Mouse (Mus musculus): ENCODE measurements at regions not wholly inside any gene's neighbourhood (a gene's known extent, or its start where the extent isn't known, plus 50 kb on each side); places are given as distances from the start of the nearest gene placed in this dataset.

DNA sequence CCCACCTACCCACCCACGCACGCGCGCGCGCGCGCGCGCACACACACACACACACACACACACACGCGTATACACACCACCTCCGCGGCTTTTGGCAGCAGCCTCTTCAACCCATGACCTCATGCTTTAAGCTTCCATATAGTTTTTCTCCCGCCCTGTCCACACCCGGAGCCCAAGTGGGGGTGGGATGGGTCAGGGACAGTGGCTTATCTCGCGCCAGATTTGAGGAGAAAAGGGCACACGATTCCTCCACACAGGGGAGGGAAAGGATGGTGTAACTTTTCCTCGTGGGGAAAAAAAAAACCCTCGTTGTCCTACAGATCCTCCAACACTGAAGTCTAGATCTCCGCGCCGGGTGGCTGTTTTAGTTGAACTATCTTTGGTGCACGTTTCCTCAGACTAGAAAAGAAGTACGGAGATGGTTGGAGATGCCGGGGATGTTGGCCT lies 128.8 kb upstream of the Ubr2 start:
- Histone ChIP-seq H3K27me3 (ENCODE audit: insufficient read depth, low read length) (peaks cover 15% of the 10 kb centered on the region; the same call in 1 of the 2 replicates), H3K4me3 (replicated peaks; ENCODE audit: low read length) (peak overlapping the region; percentile 85), H3K36me3 (ENCODE audit: insufficient read depth, low read length) (no peaks in the 10 kb centered on the region), H3K9me3 (ENCODE audit: low read length) (no peaks in the 10 kb centered on the region), H3K4me1 (replicated peaks; ENCODE audit: low read depth, low read length) (peaks cover 60% of the 10 kb centered on the region)
- TF ChIP-seq POU5F1 (IDR thresholded peaks at IDR 0.05; ENCODE audit: borderline replicate concordance, low read length) (no peak), CTCF (conservative IDR thresholded peaks at IDR 0.05; ENCODE audit: low read length) (no peak), NANOG (IDR thresholded peaks at IDR 0.05; ENCODE audit: borderline replicate concordance, low read length) (no peak)

DNA sequence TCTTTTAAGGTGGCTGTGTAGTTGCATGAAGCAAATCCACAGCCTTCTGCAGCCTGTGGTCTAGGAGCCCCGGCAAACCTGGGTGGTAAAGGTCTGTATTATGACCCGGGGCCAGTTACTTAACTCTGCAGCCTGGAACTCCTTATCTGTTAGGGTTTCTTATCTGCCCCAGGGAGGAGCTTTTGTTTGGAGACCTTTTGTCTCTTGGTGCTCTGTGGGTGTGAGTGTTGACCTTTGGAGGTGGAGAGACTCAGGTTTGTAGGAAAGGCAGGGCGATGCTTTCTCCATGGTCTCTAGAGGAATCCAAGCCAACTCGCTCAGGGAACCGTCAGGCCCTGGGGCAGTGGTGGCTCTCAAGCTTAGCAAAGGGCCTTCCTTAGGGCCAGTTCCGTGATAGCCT lies 127.8 kb upstream of the Ubr2 start:
- H3K4me3 ChIP-seq (replicated peaks; ENCODE audit: low read length): peak overlapping the region; percentile 85
- H3K9me3 ChIP-seq (ENCODE audit: low read length): no peaks in the 10 kb centered on the region
- no peaks in the 10 kb centered on the region for H3K36me3 ChIP-seq (ENCODE audit: insufficient read depth, low read length)
- TF ChIP-seq POU5F1 (IDR thresholded peaks at IDR 0.05; ENCODE audit: borderline replicate concordance, low read length) (no peak), NANOG (IDR thresholded peaks at IDR 0.05; ENCODE audit: borderline replicate concordance, low read length) (no peak), CTCF (conservative IDR thresholded peaks at IDR 0.05; ENCODE audit: low read length) (no peak)
- H3K4me1 ChIP-seq (replicated peaks; ENCODE audit: low read depth, low read length): peaks cover 57% of the 10 kb centered on the region
- peaks cover 15% of the 10 kb centered on the region; the same call in 1 of the 2 replicates for H3K27me3 ChIP-seq (ENCODE audit: insufficient read depth, low read length)

DNA sequence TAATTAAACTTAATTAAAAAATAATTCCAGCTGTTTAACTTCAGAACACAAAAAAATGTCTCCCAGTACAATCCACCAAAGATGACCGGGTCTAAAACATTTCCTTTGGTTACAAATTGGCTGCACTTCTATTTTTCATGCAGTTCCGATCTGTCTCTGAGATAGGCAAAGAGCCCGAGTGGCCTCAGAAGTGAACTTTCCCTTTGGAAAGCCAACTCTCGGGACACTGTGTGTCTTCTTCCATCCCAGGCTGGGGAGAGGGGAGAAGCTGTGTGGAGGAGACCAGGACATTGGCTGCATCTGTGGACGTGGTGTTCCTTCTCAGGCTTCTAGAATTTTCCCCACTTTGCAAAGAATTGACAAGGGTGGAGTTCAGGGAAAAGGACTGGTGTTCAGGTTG lies 125.0 kb upstream of the Ubr2 start:
- Histone ChIP-seq H3K4me3 (replicated peaks; ENCODE audit: low read length) (no peak overlapping the region), H3K36me3 (ENCODE audit: insufficient read depth, low read length) (no peaks in the 10 kb centered on the region), H3K9me3 (ENCODE audit: low read length) (0 out of 2 replicates have a peak, but pooled peaks cover 4% of the 10 kb centered on the region), H3K27me3 (ENCODE audit: insufficient read depth, low read length) (peaks cover 12% of the 10 kb centered on the region; the same call in 1 of the 2 replicates), H3K4me1 (replicated peaks; ENCODE audit: low read depth, low read length) (peaks cover 45% of the 10 kb centered on the region)
- TF ChIP-seq POU5F1 (IDR thresholded peaks at IDR 0.05; ENCODE audit: borderline replicate concordance, low read length) (no peak), NANOG (IDR thresholded peaks at IDR 0.05; ENCODE audit: borderline replicate concordance, low read length) (no peak), CTCF (conservative IDR thresholded peaks at IDR 0.05; ENCODE audit: low read length) (no peak)

DNA sequence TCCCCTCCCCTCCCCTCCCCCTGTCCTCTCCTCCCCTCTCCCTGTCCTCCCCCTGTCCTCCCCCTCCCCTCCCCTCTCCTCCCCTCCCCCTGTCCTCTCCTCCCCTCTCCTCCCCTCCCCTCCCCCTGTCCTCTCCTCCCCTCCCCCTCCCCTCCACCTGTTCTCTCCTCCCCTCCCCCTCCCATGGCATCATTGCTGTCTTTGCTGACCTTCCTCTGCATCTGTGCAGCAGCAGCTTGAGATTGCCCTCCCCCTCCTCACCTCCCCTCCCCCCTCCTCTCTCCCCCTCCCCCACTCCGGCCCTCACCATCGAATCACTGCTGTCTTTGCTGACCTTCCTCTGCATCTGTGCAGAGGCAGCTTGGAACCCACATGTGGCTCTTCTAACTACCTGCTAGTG lies 123.4 kb upstream of the Ubr2 start:
- Histone ChIP-seq H3K9me3 (ENCODE audit: low read length) (0 out of 2 replicates have a peak, but pooled peaks cover 6% of the 10 kb centered on the region), H3K4me3 (replicated peaks; ENCODE audit: low read length) (no peak overlapping the region), H3K36me3 (ENCODE audit: insufficient read depth, low read length) (no peaks in the 10 kb centered on the region), H3K4me1 (replicated peaks; ENCODE audit: low read depth, low read length) (peaks cover 37% of the 10 kb centered on the region), H3K27me3 (ENCODE audit: insufficient read depth, low read length) (peaks cover 12% of the 10 kb centered on the region; the same call in 1 of the 2 replicates)
- no peak for TF ChIP-seq CTCF (conservative IDR thresholded peaks at IDR 0.05; ENCODE audit: low read length)
- no peak for TF ChIP-seq NANOG (IDR thresholded peaks at IDR 0.05; ENCODE audit: borderline replicate concordance, low read length)
- no peak for TF ChIP-seq POU5F1 (IDR thresholded peaks at IDR 0.05; ENCODE audit: borderline replicate concordance, low read length)

DNA sequence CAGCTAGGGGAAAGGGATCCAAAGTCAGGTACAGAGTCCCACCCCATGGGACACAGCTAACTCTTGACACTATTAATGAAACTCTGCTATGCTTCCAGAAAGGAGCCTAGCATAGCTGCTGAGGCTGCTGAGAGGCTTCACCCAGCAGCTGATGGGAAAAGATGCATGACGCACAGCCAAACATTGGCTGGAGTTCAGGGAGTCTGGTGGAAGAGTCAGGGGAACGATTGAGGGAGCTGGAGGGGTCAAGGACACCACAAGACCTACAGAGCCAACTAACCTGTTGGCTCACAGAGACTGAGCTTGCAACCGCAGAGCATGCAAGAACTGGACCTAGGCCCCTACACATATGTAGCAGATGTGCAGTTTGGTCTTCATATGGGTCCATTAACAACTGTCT lies 117.2 kb upstream of the Ubr2 start:
- H3K9me3 ChIP-seq (ENCODE audit: low read length): 0 out of 2 replicates have a peak, but pooled peaks cover 6% of the 10 kb centered on the region
- peaks cover 4% of the 10 kb centered on the region; the same call in 1 of the 2 replicates for H3K27me3 ChIP-seq (ENCODE audit: insufficient read depth, low read length)
- H3K4me1 ChIP-seq (replicated peaks; ENCODE audit: low read depth, low read length): peaks cover 15% of the 10 kb centered on the region
- TF ChIP-seq NANOG (IDR thresholded peaks at IDR 0.05; ENCODE audit: borderline replicate concordance, low read length) (no peak), CTCF (conservative IDR thresholded peaks at IDR 0.05; ENCODE audit: low read length) (no peak), POU5F1 (IDR thresholded peaks at IDR 0.05; ENCODE audit: borderline replicate concordance, low read length) (no peak)
- H3K4me3 ChIP-seq (replicated peaks; ENCODE audit: low read length): no peak overlapping the region
- H3K36me3 ChIP-seq (ENCODE audit: insufficient read depth, low read length): no peaks in the 10 kb centered on the region

DNA sequence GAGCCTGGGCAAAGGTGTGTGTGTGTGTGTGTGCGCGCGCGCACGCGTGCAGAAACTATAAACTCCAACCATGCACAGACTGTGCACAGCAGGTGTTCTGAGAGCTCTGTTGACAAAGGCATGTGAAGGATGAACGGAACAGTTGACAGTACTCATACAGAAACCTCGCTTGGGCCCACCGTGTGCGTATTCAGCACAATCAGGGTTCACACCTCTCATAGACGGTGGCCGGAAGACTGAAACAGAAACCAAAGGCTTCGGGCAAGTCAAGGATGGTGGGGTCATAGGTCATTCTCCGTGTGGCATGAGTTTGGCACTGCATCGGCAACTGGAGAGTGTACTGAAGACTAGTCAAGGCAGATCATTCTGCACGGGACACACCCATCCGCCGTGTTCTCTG lies 113.2 kb upstream of the Ubr2 start:
- H3K9me3 ChIP-seq (ENCODE audit: low read length): no peaks in the 10 kb centered on the region
- no peak for TF ChIP-seq POU5F1 (IDR thresholded peaks at IDR 0.05; ENCODE audit: borderline replicate concordance, low read length)
- no peak for TF ChIP-seq NANOG (IDR thresholded peaks at IDR 0.05; ENCODE audit: borderline replicate concordance, low read length)
- no peak for TF ChIP-seq CTCF (conservative IDR thresholded peaks at IDR 0.05; ENCODE audit: low read length)
- no peak overlapping the region for H3K4me3 ChIP-seq (replicated peaks; ENCODE audit: low read length)
- H3K4me1 ChIP-seq (replicated peaks; ENCODE audit: low read depth, low read length): peaks cover 18% of the 10 kb centered on the region
- peaks cover 4% of the 10 kb centered on the region; the same call in 1 of the 2 replicates for H3K27me3 ChIP-seq (ENCODE audit: insufficient read depth, low read length)
- H3K36me3 ChIP-seq (ENCODE audit: insufficient read depth, low read length): no peaks in the 10 kb centered on the region

DNA sequence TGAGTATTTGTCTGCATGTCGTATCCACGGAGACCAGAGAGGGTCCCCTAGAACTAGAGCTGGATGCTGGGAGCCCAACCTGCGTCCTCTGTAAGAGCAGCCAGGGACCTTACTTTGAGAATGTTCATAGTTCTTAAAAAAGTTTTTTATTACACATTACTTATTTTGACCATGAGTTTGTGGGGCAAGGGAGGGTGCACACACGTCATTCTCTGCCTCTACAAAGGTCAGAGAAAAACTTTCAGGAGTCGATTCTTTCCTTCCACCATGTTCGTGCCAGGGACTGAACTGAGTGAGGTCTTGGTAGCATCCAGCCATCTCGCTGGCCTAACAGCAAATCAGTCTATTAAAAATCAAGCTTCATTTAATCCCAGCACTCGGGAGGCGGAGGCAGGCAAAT lies 111.9 kb upstream of the Ubr2 start:
- Histone ChIP-seq H3K4me3 (replicated peaks; ENCODE audit: low read length) (no peak overlapping the region), H3K36me3 (ENCODE audit: insufficient read depth, low read length) (no peaks in the 10 kb centered on the region), H3K4me1 (replicated peaks; ENCODE audit: low read depth, low read length) (peaks cover 22% of the 10 kb centered on the region), H3K27me3 (ENCODE audit: insufficient read depth, low read length) (peaks cover 4% of the 10 kb centered on the region; the same call in 1 of the 2 replicates), H3K9me3 (ENCODE audit: low read length) (no peaks in the 10 kb centered on the region)
- no peak for TF ChIP-seq POU5F1 (IDR thresholded peaks at IDR 0.05; ENCODE audit: borderline replicate concordance, low read length)
- TF ChIP-seq NANOG (IDR thresholded peaks at IDR 0.05; ENCODE audit: borderline replicate concordance, low read length): no peak
- no peak for TF ChIP-seq CTCF (conservative IDR thresholded peaks at IDR 0.05; ENCODE audit: low read length)

DNA sequence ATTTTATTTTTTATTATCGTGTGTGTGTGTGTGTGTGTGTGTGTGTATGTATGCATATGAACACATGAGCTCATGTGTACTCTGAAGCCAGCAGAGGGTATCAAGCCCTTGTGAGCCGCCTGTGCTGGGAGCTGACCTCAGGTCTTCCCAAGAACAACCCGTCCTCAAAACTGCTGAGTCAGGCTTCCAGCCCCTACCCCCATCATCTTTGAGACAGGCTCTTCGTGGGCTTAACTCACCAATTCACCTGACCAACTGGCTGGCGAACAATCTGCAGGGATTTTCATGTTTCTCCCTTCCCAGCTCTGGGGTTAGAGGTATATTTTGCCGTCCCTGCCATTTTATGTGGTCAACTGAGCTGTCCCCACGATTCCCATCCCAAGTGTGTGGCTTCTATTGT lies 107.7 kb upstream of the Ubr2 start:
- no peaks in the 10 kb centered on the region for H3K9me3 ChIP-seq (ENCODE audit: low read length)
- H3K4me1 ChIP-seq (replicated peaks; ENCODE audit: low read depth, low read length): peaks cover 25% of the 10 kb centered on the region
- no peak overlapping the region for H3K4me3 ChIP-seq (replicated peaks; ENCODE audit: low read length)
- TF ChIP-seq POU5F1 (IDR thresholded peaks at IDR 0.05; ENCODE audit: borderline replicate concordance, low read length) (no peak), NANOG (IDR thresholded peaks at IDR 0.05; ENCODE audit: borderline replicate concordance, low read length) (no peak), CTCF (conservative IDR thresholded peaks at IDR 0.05; ENCODE audit: low read length) (no peak)
- H3K36me3 ChIP-seq (ENCODE audit: insufficient read depth, low read length): no peaks in the 10 kb centered on the region
- H3K27me3 ChIP-seq (ENCODE audit: insufficient read depth, low read length): no peaks in the 10 kb centered on the region

DNA sequence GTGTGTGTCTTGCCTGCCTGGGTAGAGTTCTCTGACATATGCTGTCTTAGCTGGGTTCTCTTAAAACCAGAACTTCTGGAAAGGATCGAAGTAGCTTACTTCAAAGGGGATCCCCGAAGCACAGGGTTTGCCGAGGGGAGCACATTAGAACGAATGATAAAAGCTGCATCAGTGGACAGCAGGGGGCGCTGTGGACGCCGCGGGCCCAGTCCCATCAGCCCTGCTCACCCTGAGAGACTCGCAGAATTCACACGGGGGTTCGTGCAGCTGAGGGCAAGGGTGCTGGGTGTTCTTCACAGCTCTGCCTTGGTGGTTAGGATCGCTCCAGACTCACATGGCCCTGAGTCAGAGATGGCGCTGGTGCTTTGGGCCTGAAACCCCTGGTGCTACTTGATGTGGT lies 105.4 kb upstream of the Ubr2 start:
- no peaks in the 10 kb centered on the region for H3K27me3 ChIP-seq (ENCODE audit: insufficient read depth, low read length)

More for the DNA sequence above, 105.4 kb upstream of the Ubr2 start:
- TF ChIP-seq POU5F1 (IDR thresholded peaks at IDR 0.05; ENCODE audit: borderline replicate concordance, low read length) (no peak), CTCF (conservative IDR thresholded peaks at IDR 0.05; ENCODE audit: low read length) (peak; percentile 59)
- peaks cover 19% of the 10 kb centered on the region for H3K4me1 ChIP-seq (replicated peaks; ENCODE audit: low read depth, low read length)
- no peaks in the 10 kb centered on the region for H3K36me3 ChIP-seq (ENCODE audit: insufficient read depth, low read length)
- H3K4me3 ChIP-seq (replicated peaks; ENCODE audit: low read length): peak overlapping the region; percentile 35
- no peaks in the 10 kb centered on the region for H3K9me3 ChIP-seq (ENCODE audit: low read length)
